ENCODE assay signal across 22 mouse cellular contexts in genomic region chr13:28596367-28596766, GRCm38 (mm10).
DNase-seq lines count a peak whose midpoint lies in the region; ATAC-seq lines count a peak whose summit lies in the region.
"Had no signal": no experiment of that assay in that cellular context is flagged by ENCODE, and none has a peak within 500 bp of the region (broad histone marks: within the 10 kb centered on the region; RNA-seq: fewer than 3 reads in every experiment).

No protein-coding gene starts in this region.

- no peak for ATAC-seq in hindbrain, embryonic 13.5 days (ENCODE audit: low FRiP score)
- ATAC-seq in hindbrain, embryonic 12.5 days (ENCODE audit: low FRiP score) = no peak
- ATAC-seq in midbrain, embryonic 16.5 days = peak; percentile 21; the same call in 1 of the 2 replicates
- ATAC-seq in midbrain, embryonic 13.5 days = no peak
- peak; percentile 68 for ATAC-seq in forebrain, embryonic 15.5 days (replicated peaks)
- no peak for ATAC-seq in neural tube, embryonic 15.5 days (ENCODE audit: low FRiP score)
- ATAC-seq: intestine, embryonic 16.5 days; Patski had no signal

- no peaks in the 10 kb centered on the region for H3K36me3 ChIP-seq in hindbrain, embryonic 13.5 days
- H3K36me3 ChIP-seq in hindbrain, embryonic 12.5 days = 0 out of 2 replicates have a peak, but pooled peaks cover 6% of the 10 kb centered on the region
- H3K36me3 ChIP-seq in midbrain, embryonic 16.5 days (ENCODE audit: control insufficient read depth, insufficient read depth, low read length) = no peaks in the 10 kb centered on the region
- H3K36me3 ChIP-seq in midbrain, embryonic 13.5 days = peaks cover 5% of the 10 kb centered on the region; the same call in 1 of the 2 replicates
- H3K36me3 ChIP-seq in forebrain, embryonic 15.5 days = 0 out of 2 replicates have a peak, but pooled peaks cover 2% of the 10 kb centered on the region
- no peaks in the 10 kb centered on the region for H3K36me3 ChIP-seq in neural tube, embryonic 15.5 days
- H3K36me3 ChIP-seq: embryonic facial prominence, embryonic 12.5 days; heart, embryonic 15.5 days had no signal

- no peaks in the 10 kb centered on the region for H3K9me3 ChIP-seq in hindbrain, embryonic 13.5 days
- no peaks in the 10 kb centered on the region; the same call in 1 of the 2 replicates for H3K9me3 ChIP-seq in hindbrain, embryonic 12.5 days (replicated peaks)
- H3K9me3 ChIP-seq in midbrain, embryonic 16.5 days (replicated peaks; ENCODE audit: control insufficient read depth, low read length, poor library complexity, severe bottlenecking) = no peaks in the 10 kb centered on the region
- no peaks in the 10 kb centered on the region for H3K9me3 ChIP-seq in midbrain, embryonic 13.5 days
- H3K9me3 ChIP-seq in forebrain, embryonic 15.5 days = no peaks in the 10 kb centered on the region
- H3K9me3 ChIP-seq in neural tube, embryonic 15.5 days (replicated peaks) = no peaks in the 10 kb centered on the region
- H3K9me3 ChIP-seq: embryonic facial prominence, embryonic 12.5 days; heart, embryonic 15.5 days had no signal

- H3K4me3 ChIP-seq in hindbrain, embryonic 13.5 days = no peak overlapping the region
- no peak overlapping the region for H3K4me3 ChIP-seq in hindbrain, embryonic 12.5 days
- no peak overlapping the region for H3K4me3 ChIP-seq in midbrain, embryonic 16.5 days (ENCODE audit: low read depth, low read length)
- H3K4me3 ChIP-seq in midbrain, embryonic 13.5 days (replicated peaks) = no peak overlapping the region
- no peak overlapping the region for H3K4me3 ChIP-seq in forebrain, embryonic 15.5 days
- H3K4me3 ChIP-seq in neural tube, embryonic 15.5 days (replicated peaks) = no peak overlapping the region
- H3K4me3 ChIP-seq: embryonic facial prominence, embryonic 12.5 days; heart, adult 2 months; heart, embryonic 15.5 days had no signal

- peak overlapping the region; percentile 67 for H3K27ac ChIP-seq in hindbrain, embryonic 13.5 days
- H3K27ac ChIP-seq in hindbrain, embryonic 12.5 days = no peak overlapping the region
- no peak overlapping the region for H3K27ac ChIP-seq in midbrain, embryonic 16.5 days (ENCODE audit: low read length)
- H3K27ac ChIP-seq in midbrain, embryonic 13.5 days = no peak overlapping the region
- peak overlapping the region; percentile 28 for H3K27ac ChIP-seq in forebrain, embryonic 15.5 days (replicated peaks)
- 0 out of 2 replicates have a peak overlapping the region, but pooled peaks have one; percentile 37 for H3K27ac ChIP-seq in neural tube, embryonic 15.5 days (replicated peaks)
- H3K27ac ChIP-seq: embryonic facial prominence, embryonic 12.5 days; heart, adult 2 months; heart, embryonic 15.5 days had no signal

- DNase-seq in liver = no peak
- DNase-seq: adrenal gland, adult 8-10 months; adrenal gland, postnatal 36 days; cerebellum, adult 11-12 months; cerebellum, adult 9-10 months; cerebellum, postnatal 25 days; gastrocnemius, postnatal 14 days; heart, adult 2 months; heart, postnatal 14 days; kidney, adult 2 months had no signal

- WGBS in hindbrain, embryonic 13.5 days = 71% methylated on average over 2 of the region's 2 CpGs
- 88% methylated on average over 2 of the region's 2 CpGs for WGBS in hindbrain, embryonic 12.5 days
- 76% methylated on average over 2 of the region's 2 CpGs for WGBS in midbrain, embryonic 16.5 days
- WGBS in midbrain, embryonic 13.5 days = 88% methylated on average over 2 of the region's 2 CpGs
- WGBS in forebrain, embryonic 15.5 days = 76% methylated on average over 2 of the region's 2 CpGs
- 52% methylated on average over 2 of the region's 2 CpGs for WGBS in neural tube, embryonic 15.5 days

- no peaks in the 10 kb centered on the region for H3K27me3 ChIP-seq in hindbrain, embryonic 13.5 days
- no peaks in the 10 kb centered on the region for H3K27me3 ChIP-seq in hindbrain, embryonic 12.5 days
- H3K27me3 ChIP-seq in midbrain, embryonic 16.5 days (ENCODE audit: control insufficient read depth, insufficient read depth, low read depth, low read length) = no peaks in the 10 kb centered on the region
- H3K27me3 ChIP-seq in midbrain, embryonic 13.5 days = no peaks in the 10 kb centered on the region
- no peaks in the 10 kb centered on the region for H3K27me3 ChIP-seq in forebrain, embryonic 15.5 days
- H3K27me3 ChIP-seq in neural tube, embryonic 15.5 days (replicated peaks) = no peaks in the 10 kb centered on the region
- H3K27me3 ChIP-seq: CH12.LX; embryonic facial prominence, embryonic 12.5 days; heart, embryonic 15.5 days; Patski had no signal

- peaks cover 3% of the 10 kb centered on the region; the same call in 1 of the 2 replicates for H3K4me1 ChIP-seq in hindbrain, embryonic 13.5 days (replicated peaks)
- no peaks in the 10 kb centered on the region for H3K4me1 ChIP-seq in hindbrain, embryonic 12.5 days
- H3K4me1 ChIP-seq in midbrain, embryonic 16.5 days (ENCODE audit: control insufficient read depth, insufficient read depth, low read length) = no peaks in the 10 kb centered on the region; the same call in 1 of the 2 replicates
- H3K4me1 ChIP-seq in midbrain, embryonic 13.5 days (replicated peaks) = 0 out of 2 replicates have a peak, but pooled peaks cover 3% of the 10 kb centered on the region
- peaks cover 9% of the 10 kb centered on the region; the same call in 1 of the 2 replicates for H3K4me1 ChIP-seq in forebrain, embryonic 15.5 days
- H3K4me1 ChIP-seq in neural tube, embryonic 15.5 days = peaks cover 3% of the 10 kb centered on the region; the same call in 1 of the 2 replicates
- H3K4me1 ChIP-seq: heart, embryonic 15.5 days had no signal

- H3K4me2 ChIP-seq in hindbrain, embryonic 13.5 days = no peak overlapping the region
- no peak overlapping the region for H3K4me2 ChIP-seq in hindbrain, embryonic 12.5 days (replicated peaks)
- H3K4me2 ChIP-seq in midbrain, embryonic 16.5 days (ENCODE audit: low read length) = no peak overlapping the region
- H3K4me2 ChIP-seq in midbrain, embryonic 13.5 days (replicated peaks) = no peak overlapping the region
- H3K4me2 ChIP-seq in forebrain, embryonic 15.5 days (replicated peaks) = no peak overlapping the region
- H3K4me2 ChIP-seq in neural tube, embryonic 15.5 days = no peak overlapping the region
- H3K4me2 ChIP-seq: embryonic facial prominence, embryonic 12.5 days; heart, embryonic 11.5 days; heart, embryonic 15.5 days had no signal

- no peak overlapping the region for H3K9ac ChIP-seq in hindbrain, embryonic 13.5 days
- no peak overlapping the region for H3K9ac ChIP-seq in hindbrain, embryonic 12.5 days
- no peak overlapping the region for H3K9ac ChIP-seq in midbrain, embryonic 16.5 days (ENCODE audit: low read depth, low read length)
- H3K9ac ChIP-seq in midbrain, embryonic 13.5 days (replicated peaks) = no peak overlapping the region
- H3K9ac ChIP-seq in forebrain, embryonic 15.5 days (replicated peaks) = no peak overlapping the region
- no peak overlapping the region for H3K9ac ChIP-seq in neural tube, embryonic 15.5 days (replicated peaks)
- H3K9ac ChIP-seq: embryonic facial prominence, embryonic 12.5 days; heart, embryonic 15.5 days had no signal

Comparison
In these comparisons a context has a peak if more than half of its experiments do, and no peak if none do; other contexts are left out.
1. ATAC-seq: peak in midbrain, embryonic 16.5 days (single experiment) and forebrain, embryonic 15.5 days (single experiment); none in hindbrain, embryonic 13.5 days (single experiment), hindbrain, embryonic 12.5 days (single experiment), midbrain, embryonic 13.5 days (single experiment) and neural tube, embryonic 15.5 days (single experiment).
2. H3K27ac ChIP-seq: peak in hindbrain, embryonic 13.5 days (single experiment), forebrain, embryonic 15.5 days (single experiment) and neural tube, embryonic 15.5 days (single experiment); none in hindbrain, embryonic 12.5 days (single experiment), midbrain, embryonic 16.5 days (single experiment) and midbrain, embryonic 13.5 days (single experiment).